Mouse (Mus musculus): ENCODE measurements around the gene Crim1. TPM values are rescaled to one million over a fixed set of nuclear protein-coding genes. Genes with fewer than 3 reads are reported as not detected.
A peak's percentile ranks its signal among the peaks of the same experiment; 100 is the strongest.

Gene Crim1
- total RNA-seq, 2 experiments from 2014 or later, result 138 to 153 TPM

DNA sequence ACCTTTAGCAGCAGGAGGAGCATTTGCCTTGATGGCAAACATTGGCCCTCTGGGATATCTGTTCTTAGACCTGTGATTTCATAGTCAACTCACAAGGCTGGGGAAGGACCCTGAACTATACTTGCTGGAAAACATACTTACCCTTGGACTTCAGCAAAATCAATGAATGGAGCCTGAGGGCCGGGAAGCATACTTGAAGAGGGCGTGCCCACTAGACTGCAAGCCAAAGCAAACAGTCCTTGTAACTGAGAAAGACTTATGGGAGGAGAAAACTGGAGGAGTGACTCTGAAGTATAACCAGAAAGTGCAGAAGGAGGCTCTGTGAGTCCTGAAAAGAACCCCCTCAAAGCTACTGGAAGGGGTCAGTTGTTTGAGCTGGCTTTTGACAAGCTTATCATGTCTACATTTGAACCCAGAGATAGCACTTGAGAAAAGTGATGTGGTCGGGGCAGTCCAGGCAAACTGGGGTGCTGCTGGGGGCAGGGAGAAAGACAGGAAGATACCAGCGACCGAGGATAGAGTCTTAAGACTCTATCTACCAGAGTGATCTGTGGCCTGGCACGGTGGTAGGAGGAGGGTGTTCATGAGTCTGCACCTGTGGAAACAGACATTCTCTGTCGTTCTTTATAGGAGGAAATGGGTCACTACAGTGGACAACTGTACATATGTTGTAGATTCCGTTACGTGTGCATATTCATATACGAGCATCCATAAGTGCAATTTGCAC lies 18.6 kb downstream of the Crim1 start:
- Histone ChIP-seq H3K4me3 (no peak overlapping the region), H3K27ac (no peak overlapping the region)
- TF ChIP-seq CTCF (conservative IDR thresholded peaks at IDR 0.05), result no peak
- DNase-seq (ENCODE audit: low spot score in 2 of 2), result no peak

DNA sequence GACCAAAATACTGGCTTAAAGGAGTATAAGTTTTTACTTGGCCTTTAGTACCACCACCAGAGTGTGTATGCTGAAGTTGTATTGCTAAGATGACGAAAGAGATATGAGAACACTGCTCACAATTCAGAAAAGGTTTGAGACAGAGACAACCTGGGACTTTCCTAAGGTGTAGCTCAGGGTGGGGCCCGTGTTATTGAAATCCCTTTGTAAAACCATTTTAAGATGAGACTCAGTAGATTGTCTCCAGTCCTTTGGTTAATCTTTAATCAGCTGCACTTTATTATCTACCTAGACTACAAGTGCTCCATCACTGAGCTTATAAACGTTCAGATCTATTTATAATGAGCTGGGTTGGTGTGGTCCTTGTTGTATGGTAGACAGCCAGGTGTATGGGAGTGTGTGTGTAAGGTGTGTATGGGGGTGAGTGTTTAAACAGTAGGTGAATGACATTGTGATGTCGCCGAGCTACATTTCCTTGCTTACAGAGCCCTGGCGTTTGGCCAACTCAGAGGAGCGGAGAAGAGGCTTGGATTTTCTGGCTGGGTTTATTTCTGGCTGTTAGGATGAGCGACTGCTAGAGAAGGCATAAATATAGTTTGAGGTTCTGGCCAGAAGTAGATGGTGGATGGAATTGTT lies 21.1 kb downstream of the Crim1 start:
- no peak overlapping the region for H3K4me3 ChIP-seq
- H3K27ac ChIP-seq, result no peak overlapping the region
- no peak for TF ChIP-seq CTCF (conservative IDR thresholded peaks at IDR 0.05)
- DNase-seq (ENCODE audit: low spot score in 2 of 2), result no peak

DNA sequence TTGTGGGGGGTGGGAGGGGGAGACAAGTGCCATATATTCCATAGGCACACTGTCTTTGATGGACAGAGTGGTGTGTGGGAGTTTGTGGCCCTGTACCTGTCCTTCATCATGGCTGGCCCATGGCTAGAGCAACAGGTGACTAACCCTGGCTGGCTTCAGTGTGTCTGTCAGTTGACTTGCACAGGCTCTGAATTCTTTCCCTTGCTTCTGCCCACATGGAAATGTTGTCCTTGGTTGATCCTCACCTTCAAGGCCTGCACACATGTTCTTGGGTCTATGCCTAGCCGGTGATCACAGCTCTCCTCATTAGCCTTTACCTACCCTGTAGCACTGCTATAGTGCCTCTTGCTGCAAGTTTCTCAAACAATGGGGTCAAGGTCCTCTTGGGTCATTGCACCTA lies 21.8 kb downstream of the Crim1 start:
- Histone ChIP-seq H3K27ac (no peak overlapping the region), H3K4me3 (no peak overlapping the region)
- no peak for TF ChIP-seq CTCF (conservative IDR thresholded peaks at IDR 0.05)
- no peak for DNase-seq (ENCODE audit: low spot score in 2 of 2)

DNA sequence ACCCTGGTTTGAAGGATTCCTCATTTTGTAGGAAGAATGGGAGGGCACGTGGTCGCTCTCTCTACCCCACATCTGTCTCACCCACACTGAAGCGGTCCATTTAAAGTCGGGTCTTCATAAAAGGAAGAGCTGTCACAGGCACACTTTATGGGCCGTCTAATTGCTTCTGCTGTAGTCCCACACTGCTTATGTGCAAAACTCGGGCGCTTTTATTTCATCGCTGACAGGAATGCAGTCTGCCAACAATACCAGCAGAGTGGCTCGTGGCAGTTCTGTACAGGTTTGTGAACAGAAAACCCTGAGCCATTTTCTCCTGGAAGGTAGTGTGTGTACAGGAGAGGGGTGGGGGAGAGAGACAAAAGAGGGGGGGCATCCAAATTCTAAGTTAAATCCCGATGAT lies 23.9 kb downstream of the Crim1 start:
- no peak for DNase-seq (ENCODE audit: low spot score in 2 of 2)
- Histone ChIP-seq H3K27ac (no peak overlapping the region), H3K4me3 (no peak overlapping the region; the same call in 1 of the 2 replicates)
- TF ChIP-seq CTCF (conservative IDR thresholded peaks at IDR 0.05), result no peak

DNA sequence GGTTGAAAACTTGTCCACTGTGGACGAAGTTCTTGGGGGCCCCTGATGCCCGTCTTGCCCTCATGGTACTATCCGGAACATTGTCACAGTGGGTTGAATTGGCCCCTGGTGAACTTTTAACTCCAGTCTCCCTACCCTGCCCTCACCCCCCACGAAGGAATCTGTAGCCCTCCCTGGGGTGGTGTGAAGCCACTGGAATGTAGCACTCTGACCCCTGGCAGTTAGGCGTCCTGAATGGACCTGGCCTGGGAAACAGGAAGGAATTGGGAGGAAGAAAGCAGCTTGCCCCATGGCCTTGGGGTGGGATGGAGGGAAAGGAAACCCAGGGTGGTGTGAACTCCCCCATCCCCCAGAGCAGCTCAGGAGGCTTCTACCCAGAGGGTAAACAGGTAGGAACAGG lies 25.5 kb downstream of the Crim1 start:
- H3K27ac ChIP-seq, result peak overlapping the region; percentile 12; the same call in 1 of the 2 replicates
- DNase-seq (ENCODE audit: low spot score in 2 of 2), result no peak
- no peak overlapping the region for H3K4me3 ChIP-seq
- no peak for TF ChIP-seq CTCF (conservative IDR thresholded peaks at IDR 0.05)

DNA sequence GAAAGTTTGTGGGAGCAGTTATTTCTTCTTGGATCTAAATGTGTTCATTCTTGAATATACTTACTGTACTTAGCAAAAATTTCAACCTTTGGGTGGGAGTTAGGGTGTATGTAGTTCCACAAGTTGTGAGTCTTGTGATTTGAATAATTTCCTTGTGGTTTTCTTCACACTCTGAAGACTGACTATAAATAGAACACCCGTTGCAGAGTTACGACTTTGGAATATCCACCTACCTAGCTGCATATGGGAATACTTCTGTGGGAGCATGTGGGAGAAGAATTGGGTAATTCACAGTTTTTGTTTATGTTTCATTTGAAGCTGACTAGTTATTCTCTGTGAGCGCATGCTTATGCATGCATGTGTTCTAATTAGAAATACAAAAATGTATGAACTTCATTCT lies 27.2 kb downstream of the Crim1 start:
- H3K27ac ChIP-seq, result no peak overlapping the region
- no peak for DNase-seq (ENCODE audit: low spot score in 2 of 2)
- TF ChIP-seq CTCF (conservative IDR thresholded peaks at IDR 0.05), result no peak
- H3K4me3 ChIP-seq, result no peak overlapping the region

DNA sequence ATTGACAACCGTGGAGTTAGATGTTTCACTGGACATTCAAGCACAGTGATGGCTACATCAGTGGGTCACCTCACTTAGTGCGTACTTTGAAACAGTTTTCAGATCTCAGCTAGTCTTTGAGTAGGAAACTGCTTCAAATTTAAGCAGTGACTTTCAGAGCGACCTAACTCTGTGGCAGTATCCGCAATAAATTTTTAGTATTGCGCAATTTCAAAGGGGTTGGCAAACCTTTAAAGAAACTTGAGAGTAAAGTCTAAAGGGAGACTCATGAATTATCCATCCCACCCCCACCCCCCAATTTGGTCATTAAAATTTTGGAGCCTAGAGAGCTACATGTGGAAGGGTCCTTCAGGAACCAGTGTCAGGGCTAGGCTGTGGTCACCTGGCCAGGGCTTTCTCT lies 31.5 kb downstream of the Crim1 start:
- no peak overlapping the region for H3K4me3 ChIP-seq
- no peak overlapping the region for H3K27ac ChIP-seq
- TF ChIP-seq CTCF (conservative IDR thresholded peaks at IDR 0.05), result no peak
- DNase-seq (ENCODE audit: low spot score in 2 of 2), result no peak

DNA sequence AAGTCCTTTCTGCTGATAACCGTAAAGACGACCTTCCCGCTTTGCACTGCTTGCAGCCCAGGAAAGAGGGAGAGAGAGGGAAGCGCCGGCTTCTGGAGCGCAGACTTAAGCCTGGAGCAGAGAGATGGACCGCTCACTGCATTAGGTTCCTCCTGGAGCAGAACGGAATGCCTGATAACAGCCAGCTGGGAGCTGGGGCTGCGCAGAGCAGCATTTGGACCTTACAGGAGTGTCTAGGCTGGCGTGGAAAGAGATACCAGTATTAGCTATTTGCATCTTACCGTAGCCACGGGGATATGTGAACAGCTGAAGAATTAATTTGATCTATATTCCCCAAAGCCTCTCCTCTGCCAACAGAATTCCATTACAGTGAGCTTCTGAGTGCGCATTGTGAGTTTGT lies 32.7 kb downstream of the Crim1 start:
- TF ChIP-seq CTCF (conservative IDR thresholded peaks at IDR 0.05), result no peak
- Histone ChIP-seq H3K27ac (no peak overlapping the region), H3K4me3 (no peak overlapping the region)
- no peak for DNase-seq (ENCODE audit: low spot score in 2 of 2)

DNA sequence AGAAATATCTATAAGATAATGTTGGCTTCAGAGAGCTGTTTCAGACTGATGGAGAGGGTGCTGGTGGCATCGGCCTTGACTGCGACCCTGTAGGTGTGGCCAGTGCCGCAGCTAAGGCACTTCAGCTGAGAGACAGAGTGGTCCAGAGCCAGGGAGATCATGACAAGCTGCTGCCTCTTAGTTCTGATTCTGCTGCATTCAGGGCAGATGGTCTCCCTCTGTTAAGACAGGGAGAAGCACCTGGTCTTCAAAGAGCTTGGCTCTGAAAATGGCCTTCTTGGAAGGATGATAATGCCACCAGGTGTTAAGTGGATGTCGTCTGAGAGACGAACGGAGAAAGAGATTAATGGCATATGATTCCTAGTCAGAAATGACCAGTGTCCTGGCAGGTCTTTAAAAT lies 33.8 kb downstream of the Crim1 start:
- DNase-seq (ENCODE audit: low spot score in 2 of 2), result no peak
- no peak for TF ChIP-seq CTCF (conservative IDR thresholded peaks at IDR 0.05)
- Histone ChIP-seq H3K27ac (no peak overlapping the region), H3K4me3 (no peak overlapping the region)

DNA sequence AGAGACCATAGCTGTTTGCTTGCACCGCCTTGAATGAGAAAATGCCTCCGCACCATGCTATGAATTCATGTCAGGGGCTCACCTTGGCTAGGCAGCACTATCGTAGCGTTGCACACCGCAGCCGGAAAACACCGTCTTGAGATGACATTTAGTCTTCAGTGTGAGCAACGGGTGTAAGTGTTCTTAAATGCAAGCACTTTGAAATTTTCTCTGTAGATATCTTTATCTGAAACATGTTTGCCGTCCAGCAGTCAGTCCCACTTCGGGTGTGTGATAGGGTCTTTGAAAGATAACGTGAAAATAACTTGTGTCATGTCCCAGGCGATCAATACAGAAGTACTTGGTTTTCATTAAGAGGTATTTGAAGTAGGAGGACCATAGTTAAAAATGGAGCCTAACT lies 36.1 kb downstream of the Crim1 start:
- Histone ChIP-seq H3K27ac (no peak overlapping the region), H3K4me3 (no peak overlapping the region)
- no peak for TF ChIP-seq CTCF (conservative IDR thresholded peaks at IDR 0.05)

DNA sequence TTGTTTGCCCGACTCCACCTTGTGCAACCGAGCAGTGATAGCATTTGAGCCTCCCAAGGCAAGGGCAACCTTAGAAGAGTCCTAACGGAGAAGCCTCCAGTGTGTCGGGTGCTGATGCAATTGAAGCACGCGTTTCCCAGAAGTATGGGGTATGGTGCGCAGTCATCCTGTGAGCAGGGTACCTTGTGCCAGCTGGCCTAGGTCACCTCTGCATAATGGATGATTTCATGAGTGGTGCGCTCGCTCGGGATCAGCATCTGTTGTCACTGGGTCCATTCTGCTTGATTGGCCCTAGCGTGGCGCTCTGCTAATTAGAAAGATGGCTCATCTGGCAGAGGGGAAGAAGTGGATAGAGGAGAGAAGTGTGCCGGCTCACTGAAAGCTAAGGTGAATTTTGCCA lies 37.9 kb downstream of the Crim1 start:
- Histone ChIP-seq H3K27ac (no peak overlapping the region), H3K4me3 (no peak overlapping the region)
- no peak for DNase-seq (ENCODE audit: low spot score in 2 of 2)
- TF ChIP-seq CTCF (conservative IDR thresholded peaks at IDR 0.05), result no peak

More for the DNA sequence above, 36.1 kb downstream of the Crim1 start:
- DNase-seq (ENCODE audit: low spot score in 2 of 2), result no peak

DNA sequence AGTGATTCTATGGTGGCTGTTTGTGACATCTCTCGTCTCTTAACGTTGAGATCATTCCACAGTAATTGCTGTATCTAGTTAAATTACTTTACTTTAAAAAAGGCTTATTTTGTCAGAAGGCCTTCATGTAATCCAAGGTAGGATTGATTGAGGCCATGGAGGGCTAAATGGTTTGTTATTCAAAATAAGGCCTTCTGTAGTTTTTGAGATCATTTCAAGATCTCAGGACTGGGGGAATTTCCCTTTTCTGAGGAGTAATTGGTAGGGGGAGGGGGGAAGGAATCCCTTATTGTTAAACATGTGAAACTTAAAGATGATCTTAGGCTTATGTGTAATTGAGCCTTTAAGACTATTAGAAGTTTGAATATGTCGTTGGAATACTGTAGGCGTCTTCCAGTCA lies 40.1 kb downstream of the Crim1 start:
- H3K27ac ChIP-seq, result no peak overlapping the region
- TF ChIP-seq CTCF (conservative IDR thresholded peaks at IDR 0.05), result no peak
- no peak for DNase-seq (ENCODE audit: low spot score in 2 of 2)

DNA sequence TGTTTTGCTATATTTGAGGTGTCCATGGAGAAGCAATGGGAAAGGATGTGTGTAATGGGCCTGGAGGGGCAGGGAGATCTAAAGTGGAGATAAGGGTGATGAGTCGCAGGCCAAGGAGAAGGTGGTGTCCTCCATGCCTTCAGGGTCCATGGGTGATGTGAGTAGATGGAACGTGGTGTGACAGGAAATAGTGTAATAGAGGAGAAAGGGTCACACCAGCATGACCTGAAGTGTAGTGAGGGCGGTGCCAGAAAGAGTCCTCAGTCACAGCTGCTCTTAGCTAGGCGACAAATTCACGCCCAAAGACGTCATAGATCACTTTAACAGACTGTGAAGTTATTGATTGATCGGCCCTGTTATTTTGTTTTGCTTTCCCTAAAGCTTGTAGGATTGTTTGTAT lies 41.2 kb downstream of the Crim1 start:
- H3K4me3 ChIP-seq, result no peak overlapping the region
- no peak for DNase-seq (ENCODE audit: low spot score in 2 of 2)
- no peak overlapping the region for H3K27ac ChIP-seq
- TF ChIP-seq CTCF (conservative IDR thresholded peaks at IDR 0.05), result no peak

More for the DNA sequence above, 40.1 kb downstream of the Crim1 start:
- no peak overlapping the region for H3K4me3 ChIP-seq

DNA sequence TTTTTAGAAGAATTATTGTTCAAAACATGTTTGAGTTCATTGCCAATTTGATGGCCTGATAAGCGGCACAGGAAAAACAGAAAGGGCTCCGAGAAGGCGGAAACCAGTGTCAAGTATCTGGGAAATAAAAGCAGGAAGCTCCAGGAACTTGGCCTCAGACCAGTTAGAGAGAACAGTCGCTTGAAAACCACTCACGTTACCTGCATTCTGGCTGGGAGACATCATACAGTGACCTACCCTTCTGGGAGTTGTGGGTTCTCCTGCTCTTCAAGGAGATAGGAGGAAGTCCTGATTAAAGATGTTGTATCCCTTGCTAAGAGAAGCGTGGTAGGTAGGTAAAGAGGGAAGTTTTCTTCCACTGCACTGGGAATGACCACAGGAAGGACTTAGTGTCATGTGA lies 44.7 kb downstream of the Crim1 start:
- DNase-seq (ENCODE audit: low spot score in 2 of 2), result no peak
- H3K27ac ChIP-seq, result no peak overlapping the region
- TF ChIP-seq CTCF (conservative IDR thresholded peaks at IDR 0.05), result no peak
- no peak overlapping the region for H3K4me3 ChIP-seq

Data from layer of hippocampus, adult 2 months (tissue).